Mouse (Mus musculus) cortical plate, adult 2 months (tissue): ENCODE measurements at regions not wholly inside any gene's neighbourhood (a gene's known extent, or its start where the extent isn't known, plus 50 kb on each side); places are given as distances from the start of the nearest gene placed in this dataset.

Experiments used
- CTCF ChIP-seq: fragments of 200-500 bp; IDR thresholded peaks from 2 replicates; pipeline ENCODE4 v1.5.1; 2011; ENCODE audit warnings: mild to moderate bottlenecking, control low read depth, low read length; ENCODE audit not compliant: insufficient read depth; ENCODE audit errors: extremely low read depth
- POLR2A ChIP-seq: fragments of 200-500 bp; IDR thresholded peaks from 2 replicates; pipeline ENCODE4 v1.6.1; 2011; ENCODE audit warnings: mild to moderate bottlenecking, low read length, control low read depth; ENCODE audit not compliant: insufficient read depth; ENCODE audit errors: extremely low read depth

- TF ChIP-seq POLR2A (no peak), CTCF (no peak)
Measured at GRCm38 (mm10) chr17:27362221-27362620, 158.0 kb upstream of the Lemd2 start.
